Mouse (Mus musculus): ENCODE results near the gene Mtap. TPM values are rescaled to one million over a fixed set of nuclear protein-coding genes. Genes with fewer than 3 reads are reported as not detected.

The Mtap gene
- polyA plus RNA-seq, 1 experiment from 2014 or later, result 96.7 TPM

DNA sequence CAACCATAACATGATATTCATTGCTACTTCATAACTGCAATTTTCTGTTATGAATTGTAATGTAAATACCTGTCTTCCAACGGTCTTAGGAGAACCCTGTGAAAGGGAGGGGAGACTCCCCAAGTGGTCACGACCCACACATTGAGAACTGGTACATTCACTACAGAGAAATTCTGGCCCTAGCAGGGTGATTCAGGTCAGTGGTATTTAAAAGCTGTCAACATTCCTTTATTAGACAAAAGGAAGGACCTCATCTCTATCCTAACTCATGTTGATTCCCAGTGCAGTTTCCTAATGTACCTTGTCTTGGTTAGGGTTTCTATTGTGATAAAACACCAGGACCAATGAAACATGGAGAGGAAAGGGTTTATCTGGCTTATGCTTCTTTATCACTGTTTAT is 20.9 kb upstream of the Mtap start:
- Histone ChIP-seq H3K4me2 (replicated peaks) (no peak overlapping the region), H3K27me3 (no peaks in the 10 kb centered on the region), H3K9ac (no peak overlapping the region), H3K36me3 (no peaks in the 10 kb centered on the region), H3K4me3 (no peak overlapping the region), H3K9me3 (no peaks in the 10 kb centered on the region), H3K27ac (no peak overlapping the region), H3K4me1 (no peaks in the 10 kb centered on the region)
- 83% methylated on average over 2 of the region's 2 CpGs for WGBS
- no peak for ATAC-seq (ENCODE audit: insufficient number of reproducible peaks, insufficient read depth, low FRiP score, low TSS enrichment)

DNA sequence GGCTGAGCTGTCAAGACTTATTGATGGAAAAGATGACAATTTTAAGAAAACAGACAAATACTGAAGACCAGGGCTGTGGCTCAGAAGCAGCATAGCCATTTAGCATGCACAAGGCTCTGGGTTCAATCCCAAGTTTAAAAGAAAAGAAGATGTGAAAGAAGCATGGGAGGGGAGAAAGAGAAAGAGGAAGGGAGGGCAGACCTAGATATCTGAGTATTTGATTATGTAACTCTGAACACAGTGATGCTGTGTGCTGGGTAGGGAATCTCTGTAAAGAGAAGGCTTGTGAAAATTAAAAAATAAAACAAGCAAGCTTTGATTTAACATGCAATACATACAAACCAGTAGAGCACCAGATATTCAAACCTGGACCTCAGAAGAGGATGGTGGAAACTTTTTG is 17.0 kb upstream of the Mtap start:
- H3K4me2 ChIP-seq (replicated peaks), result no peak overlapping the region
- no peak overlapping the region for H3K9ac ChIP-seq
- no peak for ATAC-seq (ENCODE audit: insufficient number of reproducible peaks, insufficient read depth, low FRiP score, low TSS enrichment)
- no peaks in the 10 kb centered on the region for H3K27me3 ChIP-seq
- no peaks in the 10 kb centered on the region for H3K4me1 ChIP-seq
- no peak overlapping the region for H3K27ac ChIP-seq
- no peaks in the 10 kb centered on the region for H3K36me3 ChIP-seq
- no peaks in the 10 kb centered on the region for H3K9me3 ChIP-seq
- H3K4me3 ChIP-seq, result no peak overlapping the region

DNA sequence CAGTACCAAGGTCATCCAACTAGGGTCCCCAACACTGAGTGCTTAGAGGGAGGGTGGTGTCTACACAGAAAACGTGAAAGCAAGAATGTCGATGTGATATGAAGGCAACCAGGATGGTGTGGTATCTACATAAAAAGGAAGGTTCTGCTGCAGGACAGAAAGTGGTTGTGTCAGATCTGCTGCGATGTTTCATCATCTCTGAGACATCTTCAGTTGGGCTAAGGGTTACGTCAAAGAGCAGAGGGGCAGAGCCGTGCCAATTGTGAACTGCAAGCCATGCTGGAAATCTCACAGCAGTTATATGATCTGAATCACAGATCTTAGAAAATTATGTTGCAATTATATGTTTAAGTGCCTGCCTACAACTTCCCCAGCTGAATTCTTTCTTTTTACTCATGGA is 16.6 kb upstream of the Mtap start:
- Histone ChIP-seq H3K9ac (no peak overlapping the region), H3K27me3 (no peaks in the 10 kb centered on the region), H3K4me2 (replicated peaks) (no peak overlapping the region), H3K27ac (no peak overlapping the region), H3K9me3 (no peaks in the 10 kb centered on the region), H3K4me1 (no peaks in the 10 kb centered on the region), H3K4me3 (no peak overlapping the region), H3K36me3 (no peaks in the 10 kb centered on the region)
- ATAC-seq (ENCODE audit: insufficient number of reproducible peaks, insufficient read depth, low FRiP score, low TSS enrichment), result no peak
- 90% methylated on average over 5 of the region's 5 CpGs for WGBS

DNA sequence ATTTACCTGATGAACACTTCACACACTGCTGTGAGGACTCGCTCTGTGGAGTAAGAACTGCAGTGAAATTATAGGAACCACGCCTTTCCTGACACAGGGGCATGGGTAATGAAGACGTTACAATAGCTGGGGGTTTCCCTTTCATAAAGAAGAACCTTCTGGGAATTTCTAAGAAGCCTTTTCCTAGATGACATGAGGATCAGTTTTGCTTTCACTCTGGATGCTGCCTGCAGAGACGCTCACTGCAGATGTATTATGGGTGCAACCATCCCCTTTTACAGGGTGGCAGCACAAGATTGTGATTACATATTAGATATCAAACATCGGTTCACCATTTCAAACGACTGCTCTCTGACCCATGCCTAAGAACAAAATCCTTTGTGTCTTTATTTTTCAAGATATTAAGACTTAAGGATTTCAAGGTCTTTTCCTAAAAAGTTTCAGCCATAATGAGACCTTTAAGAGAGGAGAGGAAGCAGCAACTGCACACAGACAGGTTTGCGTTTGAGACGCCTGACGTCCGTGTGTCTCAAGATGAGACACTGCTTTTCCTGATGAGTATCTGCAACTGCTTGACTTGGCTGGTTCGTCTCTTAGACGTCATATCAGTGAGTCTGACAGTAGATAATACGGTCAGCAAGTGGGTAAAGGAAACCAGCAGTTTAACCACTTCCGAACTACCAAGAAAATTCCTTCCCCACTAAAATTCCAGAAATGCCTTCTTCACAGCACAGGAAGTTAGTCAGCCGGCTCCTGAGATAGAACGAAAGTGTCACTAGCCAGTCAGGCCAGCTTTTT is 13.3 kb upstream of the Mtap start:
- 51% methylated on average over 16 of the region's 16 CpGs for WGBS
- no peak for ATAC-seq (ENCODE audit: insufficient number of reproducible peaks, insufficient read depth, low FRiP score, low TSS enrichment)

DNA sequence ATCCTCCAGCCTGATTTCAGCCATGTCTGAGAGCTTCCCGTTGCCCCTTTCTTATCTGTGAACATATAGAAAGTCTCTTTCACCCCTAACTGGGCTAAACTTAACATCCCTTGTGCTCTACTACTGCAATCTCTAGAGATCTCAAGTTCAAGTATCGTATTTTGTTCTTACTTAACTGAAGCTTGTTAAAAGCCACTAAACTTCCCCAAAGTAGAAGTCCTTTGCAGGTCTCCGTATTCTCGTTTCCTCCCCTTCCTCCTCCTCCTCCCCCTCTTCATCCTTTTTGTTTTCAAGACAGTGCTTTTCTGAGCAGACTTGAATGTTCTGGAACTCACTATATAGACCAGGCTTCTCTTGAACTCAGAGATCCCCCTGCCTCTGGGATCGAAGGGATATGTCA is 9.2 kb upstream of the Mtap start:
- WGBS, result 54% methylated on average over 5 of the region's 5 CpGs
- H3K36me3 ChIP-seq, result no peaks in the 10 kb centered on the region
- ATAC-seq (ENCODE audit: insufficient number of reproducible peaks, insufficient read depth, low FRiP score, low TSS enrichment), result no peak

More for the DNA sequence above, 13.3 kb upstream of the Mtap start:
- no peaks in the 10 kb centered on the region for H3K27me3 ChIP-seq
- no peaks in the 10 kb centered on the region for H3K9me3 ChIP-seq
- no peak overlapping the region for H3K27ac ChIP-seq
- no peak overlapping the region for H3K9ac ChIP-seq
- H3K4me1 ChIP-seq, result 0 out of 2 replicates have a peak, but pooled peaks cover 5% of the 10 kb centered on the region
- H3K4me3 ChIP-seq, result no peak overlapping the region
- no peak overlapping the region for H3K4me2 ChIP-seq (replicated peaks)
- H3K36me3 ChIP-seq, result no peaks in the 10 kb centered on the region

DNA sequence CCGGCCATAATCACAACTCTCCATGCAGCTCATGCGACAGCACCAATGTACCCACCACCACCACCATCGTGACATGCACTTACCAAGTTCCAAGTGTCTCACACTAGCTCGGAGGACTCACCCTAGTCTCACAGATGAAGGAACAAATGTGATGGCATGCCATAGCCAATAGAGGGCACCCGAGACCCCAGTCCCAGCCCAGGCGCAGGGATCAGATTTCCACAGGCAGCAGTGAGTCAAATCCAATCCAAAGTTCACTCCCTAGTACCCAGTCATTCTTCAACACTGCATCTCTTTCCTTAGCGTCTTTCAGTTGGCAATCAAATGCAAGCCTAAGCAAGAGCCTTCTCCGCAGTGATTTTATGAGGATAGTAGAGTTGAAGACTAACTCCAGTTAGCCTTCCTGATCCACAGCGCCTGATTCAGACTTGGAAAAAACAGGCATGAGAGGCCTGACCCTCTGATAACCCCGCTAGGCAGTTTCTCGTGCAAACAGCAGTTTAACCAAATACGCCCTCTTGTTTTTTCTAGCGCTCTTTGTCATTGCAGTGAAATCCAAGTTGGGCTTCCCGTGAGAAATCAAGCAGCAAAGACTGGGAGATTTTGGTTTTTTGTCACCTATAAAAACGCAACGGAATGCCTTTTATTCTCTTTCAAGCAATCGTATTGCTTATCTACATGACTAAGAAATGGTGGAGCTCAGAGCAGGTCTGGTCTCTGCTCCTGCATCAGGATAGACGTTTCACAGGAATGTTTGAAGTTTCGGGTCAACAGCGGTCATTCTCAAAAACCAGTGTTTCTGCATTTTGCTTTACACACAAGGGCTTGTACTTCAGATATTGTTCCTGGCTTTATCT is 8.6 kb upstream of the Mtap start:
- H3K9me3 ChIP-seq, result no peaks in the 10 kb centered on the region
- no peak for ATAC-seq (ENCODE audit: insufficient number of reproducible peaks, insufficient read depth, low FRiP score, low TSS enrichment)
- H3K27ac ChIP-seq, result no peak overlapping the region
- no peak overlapping the region for H3K9ac ChIP-seq
- no peaks in the 10 kb centered on the region for H3K27me3 ChIP-seq
- no peak overlapping the region for H3K4me2 ChIP-seq (replicated peaks)
- no peaks in the 10 kb centered on the region for H3K36me3 ChIP-seq
- H3K4me1 ChIP-seq, result 0 out of 2 replicates have a peak, but pooled peaks cover 6% of the 10 kb centered on the region
- H3K4me3 ChIP-seq, result no peak overlapping the region
- 27% methylated on average over 20 of the region's 20 CpGs for WGBS

More for the DNA sequence above, 9.2 kb upstream of the Mtap start:
- no peak overlapping the region for H3K4me3 ChIP-seq
- H3K4me2 ChIP-seq (replicated peaks), result no peak overlapping the region
- H3K9me3 ChIP-seq, result no peaks in the 10 kb centered on the region
- H3K9ac ChIP-seq, result no peak overlapping the region
- no peaks in the 10 kb centered on the region for H3K27me3 ChIP-seq
- no peak overlapping the region for H3K27ac ChIP-seq
- 0 out of 2 replicates have a peak, but pooled peaks cover 6% of the 10 kb centered on the region for H3K4me1 ChIP-seq

DNA sequence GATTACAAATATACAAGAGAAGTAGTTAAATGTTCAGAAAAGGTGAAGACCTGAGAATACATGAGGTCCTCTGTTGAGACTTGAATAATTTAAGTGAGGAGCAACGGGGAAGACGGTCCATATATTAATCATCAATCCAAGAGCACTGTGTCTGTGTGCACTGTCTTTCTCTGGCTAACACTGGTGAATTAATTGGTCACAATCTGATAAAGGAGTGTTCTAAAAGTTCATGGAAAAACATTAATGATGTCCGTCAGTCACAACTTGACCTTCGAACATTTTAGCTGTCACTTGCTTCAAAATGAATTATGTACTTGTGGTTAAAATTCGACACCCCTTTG is 8.0 kb upstream of the Mtap start:
- no peak for ATAC-seq (ENCODE audit: insufficient number of reproducible peaks, insufficient read depth, low FRiP score, low TSS enrichment)
- Histone ChIP-seq H3K9ac (no peak overlapping the region), H3K4me1 (0 out of 2 replicates have a peak, but pooled peaks cover 6% of the 10 kb centered on the region), H3K27me3 (no peaks in the 10 kb centered on the region), H3K4me3 (no peak overlapping the region), H3K36me3 (no peaks in the 10 kb centered on the region), H3K4me2 (replicated peaks) (no peak overlapping the region), H3K27ac (no peak overlapping the region), H3K9me3 (no peaks in the 10 kb centered on the region)
- WGBS, result 73% methylated on average over 5 of the region's 5 CpGs

DNA sequence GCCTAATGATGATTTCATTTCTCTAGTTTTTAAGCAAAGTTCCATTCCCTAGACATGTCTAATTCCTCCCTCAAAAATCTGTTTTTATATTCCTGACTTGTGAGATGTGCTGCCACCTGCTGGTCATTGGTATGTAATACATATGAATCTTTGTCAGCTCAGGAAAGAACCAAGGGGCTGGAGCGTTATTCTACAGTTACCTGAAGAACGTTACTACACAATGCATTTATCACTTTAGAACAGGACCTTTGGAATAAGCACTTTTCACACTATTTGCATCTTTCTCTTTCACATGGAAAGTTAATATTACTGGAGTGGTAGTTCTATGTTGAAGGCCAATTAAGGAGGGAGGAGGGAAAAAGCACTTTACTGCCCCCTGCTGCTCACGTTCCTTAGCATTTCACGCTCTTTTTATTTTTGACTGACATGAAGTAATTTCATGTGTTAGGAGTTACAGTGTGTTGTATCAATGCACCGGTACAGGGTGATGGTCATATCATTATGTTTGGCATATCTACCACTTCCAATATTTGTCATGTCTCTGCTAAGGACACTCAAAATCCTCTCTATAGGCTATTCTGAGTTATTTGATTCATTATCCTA is 7.5 kb upstream of the Mtap start:
- no peak overlapping the region for H3K27ac ChIP-seq
- H3K36me3 ChIP-seq, result no peaks in the 10 kb centered on the region
- ATAC-seq (ENCODE audit: insufficient number of reproducible peaks, insufficient read depth, low FRiP score, low TSS enrichment), result no peak
- H3K4me1 ChIP-seq, result 0 out of 2 replicates have a peak, but pooled peaks cover 6% of the 10 kb centered on the region
- H3K9me3 ChIP-seq, result no peaks in the 10 kb centered on the region
- WGBS, result 4% methylated on average over 5 of the region's 5 CpGs
- H3K4me2 ChIP-seq (replicated peaks), result peak overlapping the region; percentile 22; the same call in 1 of the 2 replicates
- no peak overlapping the region for H3K4me3 ChIP-seq
- no peaks in the 10 kb centered on the region for H3K27me3 ChIP-seq
- no peak overlapping the region for H3K9ac ChIP-seq

DNA sequence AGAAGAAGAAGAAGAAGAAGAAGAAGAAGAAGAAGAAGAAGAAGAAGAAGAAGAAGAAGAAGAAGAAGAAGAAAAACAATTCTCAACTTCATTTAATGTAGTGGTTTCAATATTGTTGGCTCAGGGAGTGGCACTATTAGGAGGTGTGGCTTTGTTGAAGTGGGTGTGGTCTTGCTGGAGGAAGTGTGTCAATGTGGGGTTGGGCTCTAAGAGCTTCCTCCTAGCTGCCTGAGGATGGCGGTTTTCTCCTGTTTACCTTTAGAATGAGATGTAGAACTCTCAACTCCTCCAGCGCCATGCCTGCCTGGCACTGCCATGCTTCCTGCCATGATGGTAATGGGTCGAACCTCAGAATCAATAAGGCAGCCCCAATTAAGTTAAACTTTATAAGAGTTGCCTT is 5.1 kb upstream of the Mtap start:
- Histone ChIP-seq H3K4me3 (no peak overlapping the region), H3K27ac (no peak overlapping the region)
- WGBS, result 87% methylated on average over 3 of the region's 3 CpGs

DNA sequence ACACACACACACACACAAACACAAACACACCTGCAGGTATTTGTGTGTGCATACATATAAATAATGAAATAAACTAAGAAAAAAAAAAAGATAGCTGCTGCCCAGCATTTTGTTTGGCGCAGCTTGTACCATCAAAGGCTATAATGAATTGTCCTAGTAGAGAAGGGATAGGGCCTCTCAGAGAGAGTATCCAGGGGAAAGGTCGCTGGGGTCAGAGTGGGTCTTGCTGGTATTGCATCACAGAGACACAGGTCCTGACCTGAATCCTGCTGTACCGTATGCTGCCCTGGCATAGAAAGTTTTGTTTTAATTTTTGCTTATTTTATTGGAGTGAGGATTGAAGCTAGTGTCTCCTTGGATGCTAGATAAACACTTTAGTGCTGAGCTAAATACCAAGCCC is 566 bp upstream of the Mtap start:
- H3K4me1 ChIP-seq, result peaks cover 15% of the 10 kb centered on the region
- whole genome bisulfite sequencing, result 26% methylated on average over 3 of the region's 3 CpGs
- H3K27ac ChIP-seq, result 0 out of 2 replicates have a peak overlapping the region, but pooled peaks have one; percentile 89
- no peak overlapping the region for H3K9ac ChIP-seq
- no peaks in the 10 kb centered on the region for H3K27me3 ChIP-seq
- peak overlapping the region; percentile 65 for H3K4me2 ChIP-seq (replicated peaks)
- no peak for ATAC-seq (ENCODE audit: insufficient number of reproducible peaks, insufficient read depth, low FRiP score, low TSS enrichment)
- peak overlapping the region; percentile 93; the same call in 1 of the 2 replicates for H3K4me3 ChIP-seq
- H3K9me3 ChIP-seq, result no peaks in the 10 kb centered on the region
- no peaks in the 10 kb centered on the region for H3K36me3 ChIP-seq

More for the DNA sequence above, 5.1 kb upstream of the Mtap start:
- no peak for ATAC-seq (ENCODE audit: insufficient number of reproducible peaks, insufficient read depth, low FRiP score, low TSS enrichment)
- Histone ChIP-seq H3K27me3 (no peaks in the 10 kb centered on the region), H3K36me3 (no peaks in the 10 kb centered on the region), H3K4me2 (replicated peaks) (no peak overlapping the region), H3K9me3 (no peaks in the 10 kb centered on the region), H3K9ac (no peak overlapping the region), H3K4me1 (0 out of 2 replicates have a peak, but pooled peaks cover 6% of the 10 kb centered on the region)

DNA sequence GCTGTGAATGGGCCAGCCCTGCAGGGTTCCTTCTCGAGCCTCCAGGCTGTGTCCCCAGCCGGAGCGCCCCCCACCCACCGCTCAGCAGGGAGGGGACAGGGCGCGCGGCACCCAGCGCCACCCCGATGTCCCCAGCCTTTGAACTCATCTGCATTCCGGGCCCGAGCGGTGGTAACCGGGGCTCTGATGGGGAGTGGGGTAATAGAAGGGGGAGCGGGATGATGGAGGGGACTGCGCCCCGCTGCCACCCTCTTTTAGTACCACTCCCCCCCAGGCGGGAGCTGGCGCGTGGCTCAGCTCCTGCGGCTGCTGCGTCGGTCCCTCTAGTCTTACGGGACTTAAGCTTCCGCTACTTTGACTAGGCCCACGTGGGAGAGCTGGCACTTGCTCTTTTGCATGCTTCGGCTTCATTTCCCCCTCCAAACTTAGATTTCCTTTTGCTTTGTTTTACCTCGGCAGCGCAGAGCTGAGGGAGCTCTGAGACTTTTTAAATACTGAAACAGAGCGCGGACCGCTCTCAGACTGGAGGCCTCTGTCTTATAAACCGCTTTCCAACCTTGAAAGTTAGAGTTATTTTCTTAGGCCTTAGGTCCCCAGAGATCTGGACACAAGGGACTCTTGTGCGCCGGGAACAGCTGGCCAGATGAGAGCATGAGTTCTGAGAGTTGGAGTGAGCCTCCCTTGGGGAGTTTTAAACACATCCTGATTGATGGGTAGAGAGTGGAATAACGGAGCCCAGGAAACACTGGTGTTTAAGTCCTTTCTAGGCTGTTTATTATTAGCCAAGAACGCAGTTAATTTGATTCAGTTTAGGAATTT is 829 bp downstream of the Mtap start:
- Histone ChIP-seq H3K9me3 (no peaks in the 10 kb centered on the region), H3K27ac (peak overlapping the region; percentile 89), H3K4me1 (peaks cover 15% of the 10 kb centered on the region), H3K4me2 (replicated peaks) (peak overlapping the region; percentile 65), H3K9ac (peak overlapping the region; percentile 83), H3K36me3 (no peaks in the 10 kb centered on the region), H3K27me3 (no peaks in the 10 kb centered on the region), H3K4me3 (peak overlapping the region; percentile 93)
- WGBS, result under 1% methylated on average over 36 of the region's 36 CpGs
- no peak; the same call in none of the 2 replicates for ATAC-seq (ENCODE audit: insufficient number of reproducible peaks, insufficient read depth, low FRiP score, low TSS enrichment)

Data from embryonic facial prominence, embryonic 12.5 days (tissue).